Mouse (Mus musculus): Measurements from ENCODE around the gene Tnfrsf21. TPM values are rescaled to one million over a fixed set of nuclear protein-coding genes. Genes with fewer than 3 reads are reported as not detected.

The Tnfrsf21 gene
- polyA plus RNA-seq, 1 experiment from 2014 or later: 30.9 TPM

DNA sequence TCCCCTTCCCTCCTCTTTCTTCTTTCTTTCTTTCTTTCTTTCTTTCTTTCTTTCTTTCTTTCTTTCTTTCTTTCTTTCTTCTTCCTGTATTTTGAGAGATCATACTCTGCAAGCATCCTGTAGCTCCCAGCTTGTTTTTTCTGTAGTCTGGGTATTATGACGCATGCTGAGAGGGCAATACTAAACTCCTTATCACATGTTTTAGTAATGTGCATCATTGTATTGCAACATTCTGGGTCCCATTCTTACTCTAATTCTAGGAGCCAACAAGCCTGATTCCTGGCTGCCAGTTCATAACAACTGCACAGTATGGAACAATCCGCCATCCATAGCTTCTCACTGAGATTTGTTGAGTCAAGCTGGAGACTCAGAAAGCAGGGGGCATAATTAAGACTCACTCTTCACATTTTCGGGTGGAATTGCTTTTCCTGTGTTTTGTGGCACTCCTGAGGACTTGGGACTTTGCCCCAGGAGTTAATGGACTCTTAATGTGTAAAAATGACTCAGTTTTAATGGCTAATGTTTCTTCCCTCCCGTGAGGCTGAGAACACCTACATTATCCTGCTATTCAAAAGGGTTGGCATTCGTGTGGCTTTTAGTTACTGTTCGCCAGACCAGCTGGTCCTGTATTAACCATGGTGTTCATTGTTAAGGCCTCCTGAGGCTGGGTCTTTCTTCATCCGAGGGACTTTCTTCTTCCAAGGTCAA, 52.6 kb downstream of the Tnfrsf21 start:
- Histone ChIP-seq H3K4me2 (no peak overlapping the region), H3K4me3 (replicated peaks) (no peak overlapping the region), H3K27ac (no peak overlapping the region), H3K4me1 (no peaks in the 10 kb centered on the region; the same call in 1 of the 2 replicates), H3K9ac (no peak overlapping the region), H3K36me3 (peaks cover 7% of the 10 kb centered on the region), H3K9me3 (no peaks in the 10 kb centered on the region), H3K27me3 (replicated peaks) (no peaks in the 10 kb centered on the region)
- ATAC-seq (ENCODE audit: insufficient read depth, low FRiP score, low read depth): no peak
- WGBS: 73% methylated on average over 7 of the region's 7 CpGs

- 48% methylated on average over 2 of the region's 2 CpGs for WGBS
- peak; percentile 29; the same call in 1 of the 2 replicates for ATAC-seq (ENCODE audit: insufficient read depth, low FRiP score, low read depth)
- H3K27ac ChIP-seq: peak overlapping the region; percentile 63; the same call in 1 of the 2 replicates
Observed at GRCm38 (mm10) chr17:43070946-43071345, 54.6 kb downstream of the Tnfrsf21 start.

GRCm38 (mm10) chr17:43072142-43072786, 55.9 kb downstream of the Tnfrsf21 start:
- no peak overlapping the region for H3K4me3 ChIP-seq (replicated peaks)
- WGBS: 68% methylated on average over 11 of the region's 11 CpGs
- H3K4me1 ChIP-seq: peaks cover 13% of the 10 kb centered on the region; the same call in 1 of the 2 replicates
- H3K27me3 ChIP-seq (replicated peaks): no peaks in the 10 kb centered on the region
- H3K9ac ChIP-seq: no peak overlapping the region
- no peaks in the 10 kb centered on the region for H3K36me3 ChIP-seq
- H3K9me3 ChIP-seq: no peaks in the 10 kb centered on the region
- no peak overlapping the region for H3K4me2 ChIP-seq
- ATAC-seq (ENCODE audit: insufficient read depth, low FRiP score, low read depth): peak; percentile 54; the same call in 1 of the 2 replicates
- H3K27ac ChIP-seq: no peak overlapping the region

More at GRCm38 (mm10) chr17:43070946-43071345, 54.6 kb downstream of the Tnfrsf21 start:
- no peaks in the 10 kb centered on the region for H3K36me3 ChIP-seq
- no peak overlapping the region for H3K4me2 ChIP-seq
- H3K4me3 ChIP-seq (replicated peaks): no peak overlapping the region
- no peak overlapping the region for H3K9ac ChIP-seq
- H3K4me1 ChIP-seq: peaks cover 7% of the 10 kb centered on the region; the same call in 1 of the 2 replicates
- H3K9me3 ChIP-seq: no peaks in the 10 kb centered on the region
- no peaks in the 10 kb centered on the region for H3K27me3 ChIP-seq (replicated peaks)

DNA sequence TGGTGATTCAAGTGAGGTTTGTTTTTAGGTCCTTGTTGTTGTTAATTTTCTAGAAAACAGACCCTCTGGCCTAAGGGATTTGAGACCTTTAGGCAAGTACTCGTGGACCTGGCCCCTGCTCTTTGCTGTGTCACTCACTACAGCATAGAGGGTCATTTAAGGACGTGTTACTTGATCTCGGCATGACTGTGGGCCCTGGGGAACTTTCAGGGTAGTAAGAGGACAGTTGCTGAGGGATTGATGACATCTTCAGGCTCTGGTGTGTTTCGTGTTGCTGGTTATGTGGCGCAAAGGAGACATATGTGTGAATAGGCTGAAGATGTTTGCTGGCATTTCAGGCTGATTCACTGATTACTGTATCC, 56.4 kb downstream of the Tnfrsf21 start:
- Histone ChIP-seq H3K4me3 (replicated peaks) (no peak overlapping the region), H3K9me3 (no peaks in the 10 kb centered on the region), H3K4me2 (no peak overlapping the region), H3K4me1 (peaks cover 18% of the 10 kb centered on the region; the same call in 1 of the 2 replicates), H3K27me3 (replicated peaks) (no peaks in the 10 kb centered on the region), H3K36me3 (no peaks in the 10 kb centered on the region), H3K9ac (no peak overlapping the region), H3K27ac (peak overlapping the region; percentile 35; the same call in 1 of the 2 replicates)
- ATAC-seq (ENCODE audit: insufficient read depth, low FRiP score, low read depth): no peak
- 58% methylated on average over 5 of the region's 5 CpGs for WGBS

GRCm38 (mm10) chr17:43074391-43074790, 58.0 kb downstream of the Tnfrsf21 start:
- Histone ChIP-seq H3K9me3 (no peaks in the 10 kb centered on the region), H3K9ac (no peak overlapping the region), H3K4me1 (peaks cover 21% of the 10 kb centered on the region; the same call in 1 of the 2 replicates), H3K27me3 (replicated peaks) (no peaks in the 10 kb centered on the region), H3K4me3 (replicated peaks) (no peak overlapping the region), H3K4me2 (no peak overlapping the region), H3K27ac (peak overlapping the region; percentile 21; the same call in 1 of the 2 replicates), H3K36me3 (no peaks in the 10 kb centered on the region)
- ATAC-seq (ENCODE audit: insufficient read depth, low FRiP score, low read depth): no peak
- 83% methylated on average over 5 of the region's 5 CpGs for WGBS

DNA sequence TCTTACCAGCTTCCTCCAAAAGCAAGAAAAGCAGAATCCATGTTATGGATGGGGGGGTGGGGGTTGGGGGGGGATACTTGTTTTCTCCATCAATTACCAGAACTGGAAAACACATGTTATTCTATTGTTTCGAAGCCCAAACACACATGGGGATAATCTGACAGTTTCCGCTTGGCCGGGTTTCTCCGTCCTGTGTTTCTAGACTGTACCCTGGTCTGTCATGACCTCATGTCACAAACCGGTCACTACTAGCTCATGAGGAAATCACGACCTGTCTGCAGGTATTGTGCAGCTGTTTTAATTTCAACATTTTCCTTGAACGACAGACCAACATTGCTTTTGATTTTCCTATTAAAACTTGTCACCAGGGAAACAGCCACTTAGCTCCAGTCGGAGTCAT, 58.7 kb downstream of the Tnfrsf21 start:
- Histone ChIP-seq H3K27ac (peak overlapping the region; percentile 63; the same call in 1 of the 2 replicates), H3K9ac (no peak overlapping the region), H3K4me3 (replicated peaks) (no peak overlapping the region), H3K36me3 (no peaks in the 10 kb centered on the region), H3K9me3 (no peaks in the 10 kb centered on the region), H3K27me3 (replicated peaks) (no peaks in the 10 kb centered on the region), H3K4me2 (no peak overlapping the region), H3K4me1 (peaks cover 21% of the 10 kb centered on the region; the same call in 1 of the 2 replicates)
- WGBS: 67% methylated on average over 8 of the region's 8 CpGs
- no peak for ATAC-seq (ENCODE audit: insufficient read depth, low FRiP score, low read depth)

GRCm38 (mm10) chr17:43075937-43076336, 59.6 kb downstream of the Tnfrsf21 start:
- 53% methylated on average over 8 of the region's 8 CpGs for WGBS
- Histone ChIP-seq H3K36me3 (no peaks in the 10 kb centered on the region), H3K4me2 (no peak overlapping the region), H3K9ac (no peak overlapping the region), H3K9me3 (no peaks in the 10 kb centered on the region), H3K4me3 (replicated peaks) (no peak overlapping the region), H3K27me3 (replicated peaks) (no peaks in the 10 kb centered on the region), H3K4me1 (peaks cover 21% of the 10 kb centered on the region; the same call in 1 of the 2 replicates), H3K27ac (peak overlapping the region; percentile 63)
- ATAC-seq (ENCODE audit: insufficient read depth, low FRiP score, low read depth): peak; percentile 61; the same call in 1 of the 2 replicates

DNA sequence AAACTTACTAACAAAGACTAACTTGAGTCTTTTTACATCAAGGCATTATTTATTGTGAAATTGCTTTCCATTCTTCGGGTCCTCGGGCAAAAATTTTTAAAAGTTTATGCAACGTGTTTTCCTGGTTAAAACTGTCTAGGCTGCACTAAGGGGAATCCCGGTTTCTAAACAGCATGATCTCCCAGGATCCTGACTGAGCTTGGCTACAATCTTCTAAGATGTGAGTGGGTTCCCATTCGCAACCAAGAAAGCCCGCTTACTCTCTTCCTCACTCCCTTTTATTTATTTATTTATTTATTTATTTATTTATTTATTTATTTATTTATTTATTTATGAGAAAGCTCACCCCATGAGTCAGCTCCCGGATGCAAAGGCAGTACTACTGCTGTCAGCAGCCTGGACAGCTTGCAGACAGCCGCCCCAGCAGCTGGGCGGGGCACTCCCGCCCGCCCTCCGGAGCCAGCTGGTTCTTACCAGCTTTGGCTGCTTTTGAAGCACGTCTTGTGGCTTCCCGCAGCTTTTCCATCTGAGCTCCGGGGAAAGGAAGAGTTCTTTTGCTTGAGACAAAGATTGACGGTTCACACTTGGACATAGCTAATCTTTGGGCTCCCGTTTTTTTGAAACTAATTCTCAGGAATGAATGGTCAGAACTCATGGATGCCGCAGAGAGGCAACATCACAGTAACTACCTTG, 60.6 kb downstream of the Tnfrsf21 start:
- no peak overlapping the region for H3K4me3 ChIP-seq (replicated peaks)
- no peak overlapping the region for H3K9ac ChIP-seq
- H3K4me1 ChIP-seq: peaks cover 21% of the 10 kb centered on the region; the same call in 1 of the 2 replicates
- H3K9me3 ChIP-seq: no peaks in the 10 kb centered on the region
- peak overlapping the region; percentile 38 for H3K4me2 ChIP-seq
- ATAC-seq (ENCODE audit: insufficient read depth, low FRiP score, low read depth): peak; percentile 90
- no peaks in the 10 kb centered on the region for H3K36me3 ChIP-seq
- WGBS: 23% methylated on average over 18 of the region's 18 CpGs
- H3K27ac ChIP-seq: peak overlapping the region; percentile 42; the same call in 1 of the 2 replicates
- no peaks in the 10 kb centered on the region for H3K27me3 ChIP-seq (replicated peaks)

GRCm38 (mm10) chr17:43077540-43077939, 61.2 kb downstream of the Tnfrsf21 start:
- Histone ChIP-seq H3K27ac (peak overlapping the region; percentile 42; the same call in 1 of the 2 replicates), H3K9ac (no peak overlapping the region), H3K9me3 (no peaks in the 10 kb centered on the region), H3K36me3 (no peaks in the 10 kb centered on the region), H3K4me3 (replicated peaks) (no peak overlapping the region), H3K27me3 (replicated peaks) (no peaks in the 10 kb centered on the region), H3K4me2 (peak overlapping the region; percentile 38), H3K4me1 (peaks cover 21% of the 10 kb centered on the region; the same call in 1 of the 2 replicates)
- ATAC-seq (ENCODE audit: insufficient read depth, low FRiP score, low read depth): no peak
- 44% methylated on average over 4 of the region's 4 CpGs for WGBS

GRCm38 (mm10) chr17:43081225-43081624, 64.9 kb downstream of the Tnfrsf21 start:
- H3K4me1 ChIP-seq: peaks cover 11% of the 10 kb centered on the region; the same call in 1 of the 2 replicates
- 81% methylated on average over 5 of the region's 5 CpGs for WGBS
- ATAC-seq (ENCODE audit: insufficient read depth, low FRiP score, low read depth): no peak
- no peaks in the 10 kb centered on the region for H3K27me3 ChIP-seq (replicated peaks)
- H3K9ac ChIP-seq: no peak overlapping the region
- H3K4me3 ChIP-seq (replicated peaks): no peak overlapping the region
- H3K4me2 ChIP-seq: no peak overlapping the region
- H3K9me3 ChIP-seq: no peaks in the 10 kb centered on the region
- no peaks in the 10 kb centered on the region for H3K36me3 ChIP-seq
- no peak overlapping the region for H3K27ac ChIP-seq

- WGBS: 82% methylated on average over 6 of the region's 6 CpGs
- ATAC-seq (ENCODE audit: insufficient read depth, low FRiP score, low read depth): no peak
- H3K36me3 ChIP-seq: no peaks in the 10 kb centered on the region
Observed at GRCm38 (mm10) chr17:43089496-43089895, 73.1 kb downstream of the Tnfrsf21 start.

More at GRCm38 (mm10) chr17:43089496-43089895, 73.1 kb downstream of the Tnfrsf21 start:
- no peak overlapping the region for H3K27ac ChIP-seq
- no peak overlapping the region for H3K4me3 ChIP-seq (replicated peaks)
- H3K27me3 ChIP-seq (replicated peaks): no peaks in the 10 kb centered on the region
- H3K9ac ChIP-seq: no peak overlapping the region
- H3K4me1 ChIP-seq: no peaks in the 10 kb centered on the region
- no peaks in the 10 kb centered on the region for H3K9me3 ChIP-seq
- no peak overlapping the region for H3K4me2 ChIP-seq
